Mouse (Mus musculus) urinary bladder, postnatal 0 days (tissue): ENCODE data around the gene Hbb-bt. TPM values are rescaled to one million over a fixed set of nuclear protein-coding genes. Genes with fewer than 3 reads are reported as not detected.

Source experiments
- polyA plus RNA-seq: library from polyadenylated mRNA; unstranded; fragments of >200 nt; fragmentation: Nextera tagmentation; extraction: Ambion mirVana; gene quantifications from 2 replicates; pipeline ENCODE4 v1.2.1, GENCODE M21; 2015

Hbb-bt gene
- 1,351 and 3,387 TPM in 2 replicates for polyA plus RNA-seq

GRCm38 (mm10) chr7:103813766-103814165 lies at the start of gene Hbb-bt:
Gene Hbb-bt, minus strand, starts transcription at chr7:103813996.

DNA sequence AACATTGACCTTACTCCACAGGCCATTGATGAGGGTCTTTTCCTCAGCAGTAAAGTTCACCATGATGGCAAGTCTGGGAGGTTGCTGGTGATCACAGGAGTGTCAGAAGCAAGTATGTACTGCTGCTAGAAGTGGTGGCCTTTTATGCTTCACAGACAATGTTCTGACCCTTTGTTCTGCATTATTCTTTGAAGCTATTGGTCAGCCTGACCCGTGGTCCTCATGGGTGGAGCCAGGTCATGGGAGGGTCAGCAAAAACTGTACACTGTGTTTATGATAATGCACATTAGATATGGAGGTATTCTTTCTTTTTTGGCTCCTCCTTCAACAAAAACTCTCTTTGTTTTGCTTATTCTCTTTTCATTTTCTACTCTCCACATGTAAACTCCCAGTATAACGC lies 39.3 kb upstream of the Hbb-bt start, which contains the start of gene Hbb-y:
Hbb-y (minus strand) TSS at position 127 of the 400 bp plus-strand sequence.

DNA sequence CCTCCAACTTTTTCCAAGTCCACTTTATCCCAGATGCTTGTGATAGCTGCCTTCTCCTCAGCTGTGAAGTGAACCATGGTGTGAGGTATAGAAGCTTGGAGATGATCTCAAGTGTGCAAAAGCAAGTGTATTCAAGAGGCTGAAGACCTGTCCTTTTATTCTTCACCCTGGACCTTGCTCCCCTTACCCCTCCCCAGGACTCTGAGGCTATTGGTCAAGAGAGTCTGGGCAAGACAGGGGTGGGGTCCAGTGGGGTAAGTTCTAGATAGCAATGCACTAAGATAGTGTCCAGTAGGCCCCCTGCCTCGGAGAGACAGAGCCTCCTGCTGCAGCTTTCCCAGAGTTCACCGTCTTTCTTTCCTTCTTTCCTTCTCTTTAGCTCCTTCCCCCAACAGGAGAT lies 29.2 kb upstream of the Hbb-bt start, which contains the start of gene Hbb-bh1:
Hbb-bh1 (minus strand) TSS at position 131 of the 400 bp plus-strand sequence.

GRCm38 (mm10) chr7:103840268-103840667 lies 26.5 kb upstream of the Hbb-bt start, which contains the start of gene Hbb-bh2:
Gene Hbb-bh2, minus strand, starts transcription at chr7:103840520.

GRCm38 (mm10) chr7:103827808-103828207 lies 14.0 kb upstream of the Hbb-bt start, which contains the start of gene Hbb-bs:
Gene Hbb-bs, minus strand, starts transcription at chr7:103828096.

GRCm38 (mm10) chr7:103791721-103792120 lies 22.1 kb downstream of the Hbb-bt start, which contains the start of gene Olfr67:
Gene Olfr67, minus strand, starts transcription at chr7:103791821.

GRCm38 (mm10) chr7:103779598-103779997 lies 34.2 kb downstream of the Hbb-bt start, which contains the start of gene Olfr68:
Gene Olfr68, minus strand, starts transcription at chr7:103779698.

DNA sequence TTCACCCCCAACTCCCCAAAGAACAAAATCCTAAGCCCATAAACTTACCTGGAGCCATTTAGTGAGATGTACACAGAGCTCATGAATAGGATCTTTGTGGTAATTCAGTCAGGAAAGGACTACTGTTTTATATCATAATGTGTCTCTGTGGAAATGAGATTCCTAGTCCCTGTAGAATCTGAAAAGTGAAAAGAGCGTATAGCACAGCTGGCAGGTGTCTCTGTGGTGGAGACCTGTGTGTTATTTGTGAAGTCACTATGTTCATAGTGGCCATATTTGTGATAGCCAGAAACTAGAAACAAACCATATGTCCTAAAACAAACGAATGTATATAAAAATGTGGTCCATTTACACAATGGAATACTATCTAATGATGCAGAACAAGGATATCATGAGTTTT lies 42.3 kb downstream of the Hbb-bt start, which contains the start of gene Olfr69:
Olfr69 (minus strand) TSS at position 101 of the 400 bp plus-strand sequence.

Other genes starting within 250 kb of the Hbb-bt start
- gene Olfr616, start 244.9 kb downstream of the Hbb-bt start, polyA plus RNA-seq = not detected in 2 replicates
- gene Olfr617, start 240.9 kb downstream of the Hbb-bt start, polyA plus RNA-seq = not detected in 2 replicates
- not detected in 2 replicates for gene Olfr618, start 223.9 kb downstream of the Hbb-bt start, polyA plus RNA-seq
- not detected in 2 replicates for gene Olfr619, start 213.4 kb downstream of the Hbb-bt start, polyA plus RNA-seq
- gene Olfr620, start 201.5 kb downstream of the Hbb-bt start, polyA plus RNA-seq = not detected in 2 replicates
- not detected in 2 replicates for gene Olfr622, start 171.3 kb downstream of the Hbb-bt start, polyA plus RNA-seq
- gene Olfr623, start 150.3 kb downstream of the Hbb-bt start, polyA plus RNA-seq = not detected in 2 replicates
- gene Olfr624, start 142.8 kb downstream of the Hbb-bt start, polyA plus RNA-seq = 0.05 TPM in 1 of 2 replicates, not detected in the other
- not detected in 2 replicates for gene Olfr625-ps1, start 131.3 kb downstream of the Hbb-bt start, polyA plus RNA-seq
- gene Olfr243, start 99.3 kb downstream of the Hbb-bt start, polyA plus RNA-seq = not detected in 2 replicates
- not detected in 2 replicates for gene Olfr628, start 83.6 kb downstream of the Hbb-bt start, polyA plus RNA-seq
- gene Olfr629, start 69.1 kb downstream of the Hbb-bt start, polyA plus RNA-seq = not detected in 2 replicates
- not detected in 2 replicates for gene Olfr630, start 56.7 kb downstream of the Hbb-bt start, polyA plus RNA-seq
- not detected in 2 replicates for gene Olfr69, start 42.4 kb downstream of the Hbb-bt start, polyA plus RNA-seq
- gene Olfr68, start 34.3 kb downstream of the Hbb-bt start, polyA plus RNA-seq = not detected in 2 replicates
- gene Olfr67, start 22.2 kb downstream of the Hbb-bt start, polyA plus RNA-seq = not detected in 2 replicates
- 8,698 and 21,253 TPM in 2 replicates for gene Hbb-bs, start 14.1 kb upstream of the Hbb-bt start, polyA plus RNA-seq
- not detected in 2 replicates for gene Hbb-bh2, start 26.5 kb upstream of the Hbb-bt start, polyA plus RNA-seq
- not detected in 2 replicates for gene Hbb-bh1, start 29.2 kb upstream of the Hbb-bt start, polyA plus RNA-seq
- 0.78 and 3.6 TPM in 2 replicates for gene Hbb-y, start 39.2 kb upstream of the Hbb-bt start, polyA plus RNA-seq
- gene Olfr66, start 72.3 kb upstream of the Hbb-bt start, polyA plus RNA-seq = not detected in 2 replicates
- not detected in 2 replicates for gene Olfr64, start 80.5 kb upstream of the Hbb-bt start, polyA plus RNA-seq
- not detected in 2 replicates for gene Olfr65, start 89.5 kb upstream of the Hbb-bt start, polyA plus RNA-seq
- gene Olfr631, start 114.8 kb upstream of the Hbb-bt start, polyA plus RNA-seq = not detected in 2 replicates
- not detected in 2 replicates for gene Olfr632, start 120.4 kb upstream of the Hbb-bt start, polyA plus RNA-seq
- gene Olfr633, start 130.4 kb upstream of the Hbb-bt start, polyA plus RNA-seq = not detected in 2 replicates
- not detected in 2 replicates for gene Olfr635, start 157.2 kb upstream of the Hbb-bt start, polyA plus RNA-seq
- not detected in 2 replicates for gene Olfr638, start 184.8 kb upstream of the Hbb-bt start, polyA plus RNA-seq
- not detected in 2 replicates for gene Olfr639, start 203.3 kb upstream of the Hbb-bt start, polyA plus RNA-seq
- gene Olfr640, start 211.6 kb upstream of the Hbb-bt start, polyA plus RNA-seq = not detected in 2 replicates
- not detected in 2 replicates for gene Olfr641, start 221.4 kb upstream of the Hbb-bt start, polyA plus RNA-seq
- not detected in 2 replicates for gene Olfr642, start 238.7 kb upstream of the Hbb-bt start, polyA plus RNA-seq
- not detected in 2 replicates for gene 4930516K23Rik, start 247.4 kb upstream of the Hbb-bt start, polyA plus RNA-seq